Mouse (Mus musculus) midbrain, embryonic 14.5 days (tissue): ENCODE data around the gene Wfdc5. TPM values are rescaled to one million over a fixed set of nuclear protein-coding genes. Genes with fewer than 3 reads are reported as not detected.

Experiments
- ATAC-seq: fragments of 200-750 bp; cut with Nextera tagmentation; 2 replicates; pipeline ENCODE4 v1.8.0; 2017; ENCODE audit warnings: moderate number of reproducible peaks, moderate library complexity; ENCODE audit not compliant: low FRiP score, low TSS enrichment
- DNase-seq: peaks from one replicate; pipeline ENCODE4 v3.0.0-alpha.2; 2015
- H3K27ac ChIP-seq: fragments of 300-500 bp; sonication (generic); replicated peaks from 2 replicates; pipeline ENCODE4 v1.5.1; 2014; ENCODE audit warnings: mild to moderate bottlenecking, low read depth, low read length, moderate library complexity
- H3K27me3 ChIP-seq: fragments of 300-500 bp; sonication (generic); 2 replicates; pipeline ENCODE4 v1.6.1; 2014; ENCODE audit warnings: low read length, control low read depth, mixed read lengths; ENCODE audit not compliant: control insufficient read depth, insufficient read depth
- H3K36me3 ChIP-seq: fragments of 300-500 bp; sonication (generic); 2 replicates; pipeline ENCODE4 v1.6.1; 2014; ENCODE audit warnings: low read length, control low read depth; ENCODE audit not compliant: control insufficient read depth, insufficient read depth
- H3K4me1 ChIP-seq: fragments of 300-500 bp; sonication (generic); 2 replicates; pipeline ENCODE4 v1.6.1; 2014; ENCODE audit warnings: mild to moderate bottlenecking, antibody characterized with exemption, low read length, control low read depth; ENCODE audit not compliant: control insufficient read depth, insufficient read depth
- H3K4me2 ChIP-seq: fragments of 300-500 bp; sonication (generic); 2 replicates; pipeline ENCODE4 v1.6.1; 2014; ENCODE audit warnings: mild to moderate bottlenecking, low read length, moderate library complexity
- H3K4me3 ChIP-seq: fragments of 300-500 bp; sonication (generic); replicated peaks from 2 replicates; pipeline ENCODE4 v1.5.1; 2014; ENCODE audit warnings: low read depth, low read length
- H3K9ac ChIP-seq: fragments of 300-500 bp; sonication (generic); replicated peaks from 2 replicates; pipeline ENCODE4 v1.6.1; 2014; ENCODE audit warnings: mild to moderate bottlenecking, low read length, moderate library complexity
- H3K9me3 ChIP-seq: fragments of 300-500 bp; sonication (generic); 2 replicates; pipeline ENCODE4 v1.6.1; 2016; ENCODE audit warnings: low read length, control low read depth, mixed read lengths; ENCODE audit not compliant: control insufficient read depth
- WGBS: fragments of 180-500 bp; shearing (Covaris S2); extraction: QIAGEN DNeasy Blood & Tissue Kit; methylation state at CpG from one replicate; pipeline ENCODE4 v1.1.7; 2014; 5-methylcytosine and 5-hydroxymethylcytosine counted together
- polyA plus RNA-seq: library from polyadenylated mRNA; unstranded; fragments of >200 nt; fragmentation: Nextera tagmentation; extraction: Ambion mirVana; gene quantifications from 2 replicates; pipeline ENCODE4 v1.2.1, GENCODE M21; 2014

Gene Wfdc5
- polyA plus RNA-seq, 1 experiment from 2014 or later: not detected

DNA sequence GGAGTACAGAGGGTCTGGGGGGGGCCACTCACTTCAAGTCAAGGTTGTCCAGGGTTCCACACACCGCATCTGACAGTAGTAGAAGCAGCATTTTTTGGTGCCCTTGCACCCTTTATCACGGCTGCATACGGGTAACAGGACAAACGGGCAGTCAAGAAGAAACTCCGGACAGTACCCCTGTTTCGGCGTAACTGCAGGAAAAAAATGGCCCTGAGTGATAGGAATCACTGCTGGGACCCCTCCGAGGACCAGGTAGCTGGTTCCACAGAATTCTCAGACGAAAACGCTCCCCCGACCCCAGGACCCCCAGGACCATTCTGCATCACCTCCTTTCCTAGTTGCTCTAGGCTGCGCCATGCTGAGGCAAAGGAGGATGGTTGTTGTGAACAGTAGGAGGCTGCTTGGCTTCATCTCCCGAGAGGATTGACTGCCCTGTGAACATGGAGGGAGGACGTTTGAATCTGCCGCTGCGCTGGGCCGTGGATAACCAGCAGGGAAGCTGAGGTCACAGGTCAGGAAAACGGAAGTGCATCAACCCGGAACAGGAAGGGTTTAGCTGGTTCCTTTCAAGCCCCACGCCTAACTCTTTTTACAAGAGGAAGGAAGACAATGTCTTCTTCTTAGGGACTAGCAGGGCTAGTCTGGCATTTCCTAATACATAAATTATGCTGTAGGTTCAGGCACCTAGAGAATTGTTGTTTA lies 17.2 kb upstream of the Wfdc5 start, which contains the start of gene Wfdc15a:
Gene Wfdc15a, minus strand, starts transcription at position 505 of the 702 bp plus-strand sequence.
- DNase-seq (no peak), ATAC-seq (no peak)
- 76% methylated on average over 20 of the region's 20 CpGs for WGBS
- Histone ChIP-seq H3K36me3 (no peaks in the 10 kb centered on the region), H3K4me3 (no peak within 1 kb of the TSS), H3K4me2 (no peak within 1 kb of the TSS), H3K27ac (no peak within 1 kb of the TSS), H3K27me3 (no peaks in the 10 kb centered on the region), H3K4me1 (no peaks in the 10 kb centered on the region), H3K9ac (no peak within 1 kb of the TSS), H3K9me3 (no peaks in the 10 kb centered on the region)

GRCm38 (mm10) chr2:164196700-164196990 lies 14.1 kb upstream of the Wfdc5 start:
- Histone ChIP-seq H3K27ac (no peak overlapping the region), H3K4me2 (no peak overlapping the region), H3K9me3 (no peaks in the 10 kb centered on the region), H3K9ac (no peak overlapping the region), H3K27me3 (no peaks in the 10 kb centered on the region), H3K36me3 (no peaks in the 10 kb centered on the region), H3K4me3 (no peak overlapping the region), H3K4me1 (no peaks in the 10 kb centered on the region)
- WGBS: 93% methylated on average over 5 of the region's 5 CpGs
- ATAC-seq (no peak), DNase-seq (no peak)

DNA sequence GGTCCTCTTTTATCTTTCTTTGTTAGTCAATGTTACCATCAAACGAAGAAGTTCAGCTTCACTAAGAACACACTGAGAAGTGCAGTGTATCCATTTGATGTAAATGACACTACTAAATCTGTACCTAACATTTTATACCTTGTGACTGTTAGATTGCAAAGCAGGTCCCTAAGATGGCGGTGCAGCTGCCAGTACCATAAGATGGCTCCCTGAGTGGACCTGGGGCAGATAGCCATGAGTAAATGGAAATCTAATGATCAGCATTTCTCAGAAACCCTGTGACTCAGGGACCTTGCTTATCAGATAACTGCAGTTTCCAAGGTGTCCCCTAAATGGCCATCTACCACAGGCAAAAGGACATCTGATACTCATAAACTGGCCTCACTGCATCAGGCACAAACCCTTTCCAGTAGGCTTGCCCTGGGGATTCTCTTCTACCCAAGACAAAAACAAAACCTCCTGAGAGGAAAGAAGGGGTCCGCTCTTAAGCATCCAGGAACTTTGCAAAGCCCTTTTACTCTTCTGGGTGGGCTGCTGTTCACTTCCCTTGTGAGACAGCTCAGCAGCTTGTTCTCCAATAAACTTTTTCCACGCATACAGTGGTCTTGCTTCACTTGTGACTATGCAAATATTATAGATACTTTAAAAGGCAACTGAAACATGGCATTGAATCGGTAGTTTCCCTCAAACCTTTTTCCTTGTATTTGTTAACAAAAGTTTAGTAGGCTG lies 13.6 kb upstream of the Wfdc5 start:
- Histone ChIP-seq H3K4me3 (no peak overlapping the region), H3K4me1 (no peaks in the 10 kb centered on the region), H3K27ac (no peak overlapping the region), H3K9ac (no peak overlapping the region), H3K27me3 (no peaks in the 10 kb centered on the region), H3K36me3 (no peaks in the 10 kb centered on the region), H3K4me2 (no peak overlapping the region), H3K9me3 (no peaks in the 10 kb centered on the region)
- no peak for DNase-seq
- WGBS: 95% methylated on average over 5 of the region's 5 CpGs
- no peak for ATAC-seq

DNA sequence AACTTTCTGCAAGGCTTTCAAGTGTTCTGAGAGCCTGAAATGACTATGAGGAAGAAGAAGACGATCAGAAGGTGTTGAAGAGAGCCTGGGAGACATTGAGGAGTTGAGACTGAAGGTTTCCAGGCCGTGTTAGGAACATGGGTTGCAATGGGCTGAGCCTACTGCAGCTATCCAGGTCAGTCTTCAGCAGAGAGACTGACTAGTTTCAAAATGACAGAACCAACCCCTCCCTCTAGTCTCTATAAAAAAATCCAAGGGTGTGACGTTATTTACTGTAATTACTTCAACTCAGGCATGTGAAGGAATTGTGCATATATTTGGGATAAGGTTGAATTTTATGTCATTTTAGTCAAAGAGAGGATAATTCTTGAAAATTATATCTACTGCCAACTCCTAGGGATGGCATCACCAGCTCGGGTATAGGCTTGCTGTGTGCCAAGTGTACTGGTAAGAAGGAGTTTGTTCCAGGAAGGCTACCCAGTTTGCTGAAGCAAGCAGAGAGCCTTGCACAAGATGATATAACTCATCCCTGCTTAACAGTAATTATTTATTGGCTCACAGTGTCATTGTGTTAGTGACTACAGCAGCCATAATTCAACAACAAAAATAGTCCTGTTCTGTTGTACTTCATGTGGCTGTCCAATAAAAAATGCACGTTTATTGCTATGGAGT lies 12.6 kb upstream of the Wfdc5 start:
- DNase-seq (no peak), ATAC-seq (no peak)
- no peaks in the 10 kb centered on the region for H3K36me3 ChIP-seq
- H3K9ac ChIP-seq: no peak overlapping the region
- H3K27me3 ChIP-seq: no peaks in the 10 kb centered on the region
- no peak overlapping the region for H3K4me3 ChIP-seq
- H3K27ac ChIP-seq: no peak overlapping the region
- no peak overlapping the region for H3K4me2 ChIP-seq
- H3K4me1 ChIP-seq: no peaks in the 10 kb centered on the region
- WGBS: 87% methylated on average over 5 of the region's 5 CpGs
- H3K9me3 ChIP-seq: no peaks in the 10 kb centered on the region

- Histone ChIP-seq H3K36me3 (no peaks in the 10 kb centered on the region), H3K9me3 (no peaks in the 10 kb centered on the region), H3K9ac (no peak overlapping the region), H3K4me2 (no peak overlapping the region), H3K4me3 (no peak overlapping the region), H3K4me1 (no peaks in the 10 kb centered on the region), H3K27me3 (no peaks in the 10 kb centered on the region), H3K27ac (no peak overlapping the region)
- DNase-seq: no peak
- no peak for ATAC-seq
These were observed 9.7 kb upstream of the Wfdc5 start for GRCm38 (mm10) chr2:164192279-164192678.

- no peak within 1 kb of the TSS for H3K4me2 ChIP-seq
- no peaks in the 10 kb centered on the region for H3K4me1 ChIP-seq
- no peaks in the 10 kb centered on the region for H3K36me3 ChIP-seq
- H3K27ac ChIP-seq: no peak within 1 kb of the TSS
- ATAC-seq (no peak), DNase-seq (no peak)
- no peak within 1 kb of the TSS for H3K4me3 ChIP-seq
- H3K9ac ChIP-seq: no peak within 1 kb of the TSS
- H3K27me3 ChIP-seq: no peaks in the 10 kb centered on the region
- WGBS: 86% methylated on average over 6 of the region's 6 CpGs
- H3K9me3 ChIP-seq: no peaks in the 10 kb centered on the region
These were observed 8.0 kb upstream of the Wfdc5 start, which contains the start of gene Wfdc12 for GRCm38 (mm10) chr2:164190576-164190975. Gene Wfdc12, minus strand, starts transcription at chr2:164190608.

GRCm38 (mm10) chr2:164188722-164189121 lies 6.2 kb upstream of the Wfdc5 start:
- Histone ChIP-seq H3K36me3 (no peaks in the 10 kb centered on the region), H3K27me3 (no peaks in the 10 kb centered on the region), H3K4me1 (no peaks in the 10 kb centered on the region), H3K4me3 (no peak overlapping the region), H3K4me2 (no peak overlapping the region), H3K9ac (no peak overlapping the region), H3K27ac (no peak overlapping the region), H3K9me3 (no peaks in the 10 kb centered on the region)
- WGBS: 32% methylated on average over 5 of the region's 5 CpGs
- ATAC-seq (no peak), DNase-seq (peak; percentile 27)

- Histone ChIP-seq H3K27me3 (no peaks in the 10 kb centered on the region), H3K4me3 (no peak overlapping the region), H3K4me2 (no peak overlapping the region), H3K9me3 (no peaks in the 10 kb centered on the region), H3K27ac (no peak overlapping the region), H3K4me1 (no peaks in the 10 kb centered on the region), H3K9ac (no peak overlapping the region), H3K36me3 (no peaks in the 10 kb centered on the region)
- no peak for DNase-seq
- no peak for ATAC-seq
- WGBS: 35% methylated on average over 9 of the region's 9 CpGs
These were observed 1.7 kb upstream of the Wfdc5 start for GRCm38 (mm10) chr2:164184145-164184719.
